Mouse (Mus musculus) heart, adult 9 months (tissue): ENCODE results near the gene Dennd1c.
"Not testable (repeated sequence)": the region's sequence is repeated elsewhere in the genome, so short reads cannot be mapped to it uniquely, and the experiment has no call there.

Experiments used
- DNase-seq, 2 experiments: peaks; one replicate each; pipeline ENCODE4 v3.0.0; 2022; ENCODE audit warnings: low spot score in 2 of 2

Dennd1c gene

GRCm38 (mm10) chr17:57095855-57096622 lies 17.7 kb upstream of the Dennd1c start:
- peak; percentile 70 to 83 for DNase-seq

- no peak for DNase-seq
These were observed 15.9 kb upstream of the Dennd1c start for GRCm38 (mm10) chr17:57094222-57094621.

GRCm38 (mm10) chr17:57087049-57087832 lies 8.9 kb upstream of the Dennd1c start, which contains the start of gene Tubb4a:
TSS of gene Tubb4a (minus strand) at chr17:57087782.
- no peak for DNase-seq

GRCm38 (mm10) chr17:57085970-57086757 lies 7.8 kb upstream of the Dennd1c start:
- no peak for DNase-seq

DNA sequence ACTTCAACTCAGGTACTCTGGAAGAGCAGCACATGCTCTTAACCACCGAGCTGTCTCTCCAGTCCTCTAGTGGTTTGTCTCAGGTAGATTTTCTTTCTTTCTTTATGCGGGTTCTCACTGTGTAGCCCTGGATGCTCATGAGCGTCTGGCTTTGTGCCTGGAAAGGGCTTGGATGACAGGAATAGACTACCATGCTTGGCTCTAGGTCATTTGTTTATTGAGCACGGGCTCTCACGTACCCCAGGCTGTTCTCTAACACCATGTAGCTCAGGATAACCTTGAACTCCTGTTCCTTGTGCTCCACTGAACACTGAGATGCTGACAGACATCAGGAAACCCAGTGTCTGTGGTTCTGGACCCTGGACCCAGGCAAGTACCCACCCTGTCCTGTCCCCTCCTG lies 4.2 kb upstream of the Dennd1c start:
- DNase-seq: no peak

DNA sequence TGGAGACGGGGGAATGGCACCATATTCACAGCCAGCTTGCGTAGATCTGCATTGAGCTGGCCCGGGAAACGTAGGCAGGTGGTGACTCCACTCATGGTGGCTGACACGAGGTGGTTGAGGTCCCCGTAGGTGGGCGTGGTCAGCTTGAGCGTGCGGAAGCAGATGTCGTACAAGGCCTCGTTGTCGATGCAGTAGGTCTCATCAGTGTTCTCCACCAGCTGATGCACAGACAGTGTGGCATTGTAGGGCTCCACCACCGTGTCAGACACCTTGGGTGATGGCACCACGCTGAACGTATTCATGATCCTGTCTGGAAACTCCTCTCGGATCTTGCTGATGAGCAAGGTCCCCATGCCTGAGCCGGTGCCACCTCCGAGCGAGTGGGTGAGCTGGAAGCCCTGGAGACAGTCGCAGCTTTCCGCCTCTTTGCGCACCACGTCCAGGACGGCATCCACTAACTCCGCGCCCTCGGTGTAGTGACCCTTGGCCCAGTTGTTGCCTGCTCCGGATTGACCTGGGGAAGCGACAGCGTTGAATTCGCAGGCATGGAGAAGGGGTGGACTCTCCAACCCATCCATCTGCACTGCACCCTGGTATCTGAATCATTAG lies 3.0 kb upstream of the Dennd1c start:
- DNase-seq: no peak

GRCm38 (mm10) chr17:57079919-57080318 lies 1.6 kb upstream of the Dennd1c start:
- no peak for DNase-seq

DNA sequence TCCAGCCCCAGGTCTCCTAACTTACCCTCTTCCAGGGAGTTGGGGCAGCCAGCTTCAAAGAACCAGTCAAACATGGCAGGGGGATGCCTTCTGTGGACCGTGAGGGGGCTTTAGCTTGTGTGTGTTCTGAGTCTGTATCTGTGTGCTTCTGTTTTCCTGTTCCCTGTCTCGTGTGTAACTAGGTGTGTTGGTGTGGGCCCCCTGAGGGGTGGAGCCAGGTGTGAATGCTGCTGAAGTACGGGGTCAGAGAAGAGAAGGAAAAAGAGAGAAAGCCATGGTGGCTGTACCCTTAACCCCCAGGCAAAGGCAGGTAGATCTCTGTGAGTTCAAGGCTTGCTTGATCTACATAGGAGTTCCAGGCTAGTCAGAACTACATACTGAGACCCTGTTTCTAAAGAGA lies 1.4 kb downstream of the Dennd1c start:
- DNase-seq: no peak

GRCm38 (mm10) chr17:57070699-57071098 lies 7.6 kb downstream of the Dennd1c start:
- no peak for DNase-seq

GRCm38 (mm10) chr17:57070272-57070671 lies 8.0 kb downstream of the Dennd1c start:
- DNase-seq: no peak

DNA sequence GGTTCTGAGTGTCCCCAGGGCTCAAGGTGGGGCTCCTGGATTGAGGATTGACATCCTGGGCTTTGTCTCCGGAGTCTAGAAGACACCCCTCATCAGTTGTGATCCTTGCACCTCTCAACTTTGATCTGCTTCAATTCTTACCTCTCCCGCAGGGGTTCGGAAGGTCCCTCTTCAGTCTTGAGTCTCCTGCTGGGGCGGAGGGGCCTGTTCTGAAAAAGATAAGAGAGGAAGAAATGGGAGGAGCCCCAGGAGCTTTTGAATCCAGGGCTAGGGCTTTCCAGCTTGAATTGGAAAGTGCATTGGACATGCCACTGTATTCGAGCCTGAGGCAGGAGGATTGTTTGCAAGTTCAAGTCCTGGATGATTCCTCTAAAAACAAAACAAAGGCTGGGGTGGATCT lies 11.4 kb downstream of the Dennd1c start:
- DNase-seq: no peak

DNA sequence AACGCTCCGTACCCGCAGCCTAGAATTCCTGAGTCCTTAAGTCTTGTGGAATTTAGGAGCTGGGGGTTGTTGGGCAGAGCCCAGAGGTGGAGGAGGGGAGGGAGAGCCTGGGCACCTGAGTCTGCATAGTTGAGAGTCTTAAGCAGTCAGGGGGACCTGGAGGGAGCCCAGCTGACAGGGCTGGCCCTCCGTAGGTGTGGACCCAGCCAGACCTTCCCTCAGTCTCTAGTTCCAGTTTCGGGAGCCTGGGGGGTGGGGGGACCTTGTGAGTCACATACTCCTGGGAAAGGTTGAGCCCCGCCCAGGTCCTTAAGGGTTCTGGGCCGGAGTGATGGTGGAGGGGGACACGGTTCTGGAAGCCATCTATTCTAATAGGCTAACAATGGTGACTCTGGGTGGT lies 15.3 kb downstream of the Dennd1c start:
- no peak for DNase-seq

DNA sequence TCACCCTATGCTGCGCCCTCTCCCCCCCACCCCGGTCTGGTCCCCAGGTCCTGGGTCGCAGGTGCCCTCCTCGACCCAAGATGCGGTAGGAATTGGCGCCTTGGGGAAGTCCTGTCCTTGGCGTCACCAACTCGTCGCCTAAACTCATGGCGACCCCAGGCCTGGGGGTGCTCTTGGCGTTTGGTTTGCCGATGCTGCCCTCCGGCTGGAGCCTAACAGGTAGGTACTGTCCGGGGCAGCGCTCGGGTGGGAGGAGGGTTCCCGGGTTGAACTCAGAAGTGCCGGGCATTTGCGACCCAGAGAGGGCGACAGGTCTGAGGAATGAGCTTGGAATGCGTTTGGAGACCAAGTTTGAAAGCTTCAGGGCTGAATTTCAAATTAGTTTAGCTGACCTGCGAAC lies 15.8 kb downstream of the Dennd1c start:
- no peak for DNase-seq

DNA sequence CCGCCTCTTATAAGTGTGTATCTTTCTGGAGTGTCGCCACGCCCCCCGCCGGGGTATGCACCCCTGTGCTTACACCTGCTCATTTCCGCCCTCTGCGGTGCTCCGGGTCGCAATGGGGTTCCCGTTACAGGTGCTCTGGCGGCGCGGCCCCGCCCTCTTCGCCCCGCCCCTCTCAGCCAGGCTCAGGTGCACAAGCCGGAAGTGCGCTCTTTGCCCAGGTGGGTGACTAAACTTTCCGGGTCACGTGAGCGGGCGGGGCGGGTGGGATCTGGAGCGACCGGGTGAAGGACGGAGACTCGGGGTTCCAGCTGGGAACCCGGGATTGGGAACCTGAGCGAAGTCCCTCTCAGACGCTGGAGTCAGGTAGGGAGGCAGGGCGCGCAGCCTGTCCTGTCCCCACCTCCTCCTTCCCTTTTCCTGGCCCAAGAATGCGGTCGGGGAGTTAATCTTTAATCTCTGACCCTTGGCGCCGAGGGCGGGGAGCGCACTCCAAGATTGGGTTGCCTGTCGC lies 16.2 kb downstream of the Dennd1c start:
- no peak for DNase-seq

- DNase-seq: no peak
These were observed 17.2 kb downstream of the Dennd1c start for GRCm38 (mm10) chr17:57061069-57061468.

DNA sequence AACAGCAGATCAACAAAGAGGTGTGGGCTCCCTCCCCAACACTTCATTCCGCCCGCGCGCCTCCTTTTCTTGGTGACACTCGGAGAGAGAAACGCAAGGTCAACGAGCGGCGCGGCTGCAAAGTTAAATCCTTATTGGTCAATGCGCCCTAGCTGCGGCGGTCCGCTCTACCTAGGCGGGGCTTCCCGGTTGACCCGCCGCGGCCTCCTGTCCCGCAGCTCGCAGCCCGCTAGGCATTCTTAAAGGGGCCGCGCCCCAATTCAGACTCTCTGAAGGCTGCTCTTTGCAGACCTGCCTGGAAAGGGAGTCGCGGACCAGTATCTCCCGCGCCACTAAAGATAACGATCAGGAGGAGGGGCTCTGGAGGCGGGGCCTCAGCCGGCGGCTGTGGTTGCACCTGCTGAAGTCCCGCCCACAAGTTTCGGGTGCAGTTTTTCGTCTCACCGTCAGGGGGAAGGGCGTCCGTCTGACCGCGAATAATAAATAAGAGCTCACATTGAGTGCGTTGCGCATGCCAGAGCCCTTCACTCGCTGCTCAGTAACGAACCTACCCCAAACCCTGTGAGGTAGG lies 18.0 kb downstream of the Dennd1c start:
- peak; percentile 96 for DNase-seq

- peak; percentile 53 to 57 for DNase-seq
These were observed 18.8 kb downstream of the Dennd1c start, which contains the start of gene Slc25a23 for GRCm38 (mm10) chr17:57059486-57059977. TSS of gene Slc25a23 (minus strand) at chr17:57059863.

DNA sequence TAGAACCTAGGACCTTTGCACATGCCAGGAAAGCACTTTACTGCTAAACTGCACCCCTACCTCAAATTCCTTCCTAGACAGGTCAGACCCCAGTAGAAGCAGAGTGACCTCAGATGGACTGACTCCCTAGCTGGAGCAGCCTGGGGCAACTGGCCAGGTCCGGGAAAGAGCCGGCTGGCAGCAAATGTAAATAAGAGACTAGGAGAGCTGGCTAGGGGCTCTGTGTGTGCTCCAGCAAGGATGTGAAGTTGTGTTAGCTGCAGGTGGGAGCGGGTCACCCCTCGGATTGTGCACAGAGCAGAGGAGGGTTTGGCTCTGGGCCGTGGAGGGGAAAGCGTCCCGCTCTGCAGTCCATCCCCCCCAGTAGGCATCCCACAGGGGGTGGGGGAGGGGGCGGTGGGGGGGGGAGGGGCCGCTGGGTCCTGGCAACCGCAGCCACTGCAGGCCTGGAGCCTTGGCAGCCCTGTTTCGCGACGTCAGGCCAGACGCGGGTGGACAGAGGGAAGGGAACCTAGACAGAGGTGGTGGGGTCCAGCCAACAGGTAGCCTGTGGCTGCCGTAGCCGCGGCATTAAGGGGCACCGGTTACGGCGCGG lies 19.3 kb downstream of the Dennd1c start, which contains the start of gene Crb3:
Gene Crb3, plus strand, starts transcription at position 215 of the 595 bp plus-strand sequence.
- peak; percentile 32 to 56 for DNase-seq

DNA sequence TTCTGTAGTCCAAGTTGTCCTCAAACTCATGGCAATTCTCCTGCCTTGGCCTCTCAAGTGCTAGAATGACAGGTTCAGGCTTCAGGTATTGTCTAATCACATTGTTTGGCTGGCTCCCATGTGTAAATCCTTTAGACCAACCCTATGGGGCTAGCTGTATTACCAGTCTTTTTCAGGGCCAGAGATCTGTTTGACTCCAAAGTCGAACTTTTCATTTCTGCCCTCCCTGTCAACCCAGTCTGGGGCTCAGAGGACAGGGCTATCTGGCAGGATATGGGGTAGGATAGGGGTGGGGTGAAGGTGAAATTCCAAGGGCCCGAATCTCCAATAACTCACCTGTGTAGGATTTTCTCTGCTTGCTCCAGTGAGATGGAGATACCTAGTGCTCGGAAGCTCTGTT lies 22.1 kb downstream of the Dennd1c start:
- DNase-seq: no peak

GRCm38 (mm10) chr17:57051679-57052078 lies 26.6 kb downstream of the Dennd1c start:
- DNase-seq: not testable (repeated sequence)
